Comparison of ENCODE assay signal across 11 mouse cellular contexts in the genomic region with DNA sequence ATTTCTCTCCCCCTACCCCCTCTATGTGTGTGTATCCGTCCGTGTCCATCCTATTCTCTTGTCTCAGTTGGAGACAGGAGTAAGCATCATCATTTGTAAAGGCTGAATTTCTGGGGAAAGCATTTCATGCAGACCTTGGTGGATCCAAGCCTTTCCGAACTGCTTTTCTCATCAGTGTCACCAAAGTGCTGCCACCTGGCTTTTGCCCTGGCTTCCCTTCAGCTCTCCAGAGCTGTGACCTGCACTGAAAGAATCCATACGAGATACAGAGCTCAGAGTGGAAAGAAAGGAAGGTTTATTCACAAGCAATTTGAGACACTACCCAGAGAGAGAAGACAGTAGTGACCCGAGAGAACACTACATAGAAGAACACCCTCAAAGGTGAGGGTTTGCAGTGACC.
"Had no signal": no experiment of that assay in that cellular context is flagged by ENCODE, and none has a peak within 500 bp of the region (broad histone marks: within the 10 kb centered on the region; RNA-seq: fewer than 3 reads in every experiment).

No protein-coding gene starts in this region.

- H3K27ac ChIP-seq: kidney, embryonic 15.5 days; left cerebral cortex, adult 2 months; limb, embryonic 13.5 days; liver, embryonic 14.5 days; midbrain, embryonic 13.5 days; neural tube, embryonic 12.5 days had no signal

- H3K9me3 ChIP-seq: kidney, embryonic 15.5 days; limb, embryonic 13.5 days; midbrain, embryonic 13.5 days; neural tube, embryonic 12.5 days had no signal

- H3K4me2 ChIP-seq: kidney, embryonic 15.5 days; limb, embryonic 13.5 days; midbrain, embryonic 13.5 days; neural tube, embryonic 12.5 days had no signal

- DNase-seq: kidney, postnatal 25 days; lung, adult 18-20 months; right cerebral cortex, postnatal 4 days; spleen, adult 18-20 months; thymus, postnatal 4 days had no signal

- H3K36me3 ChIP-seq: kidney, embryonic 15.5 days; limb, embryonic 13.5 days; midbrain, embryonic 13.5 days; neural tube, embryonic 12.5 days had no signal

- H3K27me3 ChIP-seq: midbrain, embryonic 13.5 days had no signal

- H3K4me1 ChIP-seq: midbrain, embryonic 13.5 days; neural tube, embryonic 12.5 days had no signal

- ATAC-seq: midbrain, embryonic 13.5 days had no signal

- H3K4me3 ChIP-seq: kidney, embryonic 15.5 days; left cerebral cortex, adult 2 months; limb, embryonic 13.5 days; midbrain, embryonic 13.5 days; neural tube, embryonic 12.5 days had no signal

- H3K9ac ChIP-seq: kidney, embryonic 15.5 days; limb, embryonic 13.5 days; liver, embryonic 14.5 days; midbrain, embryonic 13.5 days; neural tube, embryonic 12.5 days had no signal
